Mouse (Mus musculus): ENCODE measurements around the gene Rab3il1. TPM values are rescaled to one million over a fixed set of nuclear protein-coding genes. Genes with fewer than 3 reads are reported as not detected.

Rab3il1 gene
- polyA plus RNA-seq (2014; fragmentation: Nextera tagmentation; extraction: Ambion mirVana) = 53.8 and 56.4 TPM in 2 replicates

DNA sequence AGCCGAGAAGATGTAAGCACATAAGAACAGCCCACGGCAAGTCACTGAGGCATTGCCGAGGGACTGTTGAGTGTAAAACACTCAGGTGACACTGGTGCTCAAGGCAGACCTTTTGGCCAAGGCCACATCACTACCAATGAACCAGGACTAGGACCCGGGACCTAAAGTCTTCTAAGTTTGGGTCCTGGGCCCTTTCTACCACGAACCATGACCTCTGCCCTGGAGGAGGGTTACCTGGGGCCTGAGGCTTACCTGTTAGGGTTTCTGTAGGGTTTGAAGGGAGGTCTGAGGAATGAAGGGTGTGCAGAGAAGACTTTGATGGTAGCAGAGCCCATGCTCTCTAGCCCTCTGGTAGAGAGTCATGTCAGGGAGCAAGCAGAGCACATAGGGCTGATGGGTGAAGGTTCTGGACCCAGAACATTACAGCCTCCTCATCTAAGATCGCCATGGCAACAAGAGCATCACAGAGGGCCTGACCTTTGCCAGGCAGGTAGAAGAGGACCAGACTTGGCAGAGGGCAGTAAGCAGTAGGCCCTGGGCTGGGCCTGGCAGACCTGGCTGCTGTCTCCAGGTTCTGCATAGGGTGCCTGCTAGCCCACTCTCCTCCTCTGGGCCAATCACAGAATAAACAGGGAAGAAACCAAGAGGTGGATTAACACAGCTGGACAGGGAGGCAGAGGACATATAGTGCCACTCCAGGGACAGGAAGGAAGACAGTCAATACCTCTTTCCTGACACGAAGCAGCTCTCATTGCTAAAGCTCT is at the start of gene Rab3il1, which contains the start of gene Best1:
TSS of gene Rab3il1 (plus strand) at position 464 of the 764 bp plus-strand sequence.
TSS of gene Best1 (minus strand) at position 428 of the 764 bp plus-strand sequence.
- no peaks in the 10 kb centered on the region for H3K9me3 ChIP-seq (replicated peaks; ENCODE audit: control insufficient read depth, low read length)
- no peaks in the 10 kb centered on the region for H3K36me3 ChIP-seq (replicated peaks; ENCODE audit: control insufficient read depth, insufficient read depth, low read depth, low read length)
- H3K9ac ChIP-seq (replicated peaks; ENCODE audit: low read length) = no peak within 1 kb of the TSS
- ATAC-seq (replicated peaks; ENCODE audit: insufficient number of reproducible peaks, low FRiP score, low TSS enrichment, low read depth) (no peak), DNase-seq (ENCODE audit: low spot score) (no peak)
- 77% methylated on average over 7 of the region's 7 CpGs for WGBS
- H3K4me2 ChIP-seq (ENCODE audit: low read depth, low read length) = no peak within 1 kb of the TSS
- no peaks in the 10 kb centered on the region for H3K27me3 ChIP-seq (ENCODE audit: control insufficient read depth, insufficient read depth, low read length)
- H3K4me1 ChIP-seq (ENCODE audit: control insufficient read depth, insufficient read depth, low read length) = no peaks in the 10 kb centered on the region; the same call in 1 of the 2 replicates
- H3K27ac ChIP-seq (replicated peaks; ENCODE audit: low read depth, low read length) = no peak within 1 kb of the TSS
- H3K4me3 ChIP-seq (ENCODE audit: low read depth, low read length) = no peak within 1 kb of the TSS

GRCm38 (mm10) chr19:9952390-9952789 is 49.1 kb upstream of the Rab3il1 start:
- no peaks in the 10 kb centered on the region for H3K4me1 ChIP-seq (ENCODE audit: control insufficient read depth, insufficient read depth, low read length)
- no peaks in the 10 kb centered on the region for H3K9me3 ChIP-seq (replicated peaks; ENCODE audit: control insufficient read depth, low read length)
- WGBS = 81% methylated on average over 3 of the region's 3 CpGs
- H3K27me3 ChIP-seq (ENCODE audit: control insufficient read depth, insufficient read depth, low read length) = no peaks in the 10 kb centered on the region
- H3K4me3 ChIP-seq (ENCODE audit: low read depth, low read length) = no peak overlapping the region
- no peak overlapping the region for H3K27ac ChIP-seq (replicated peaks; ENCODE audit: low read depth, low read length)
- no peak overlapping the region for H3K9ac ChIP-seq (replicated peaks; ENCODE audit: low read length)
- DNase-seq (ENCODE audit: low spot score) (no peak), ATAC-seq (replicated peaks; ENCODE audit: insufficient number of reproducible peaks, low FRiP score, low TSS enrichment, low read depth) (no peak)
- no peaks in the 10 kb centered on the region for H3K36me3 ChIP-seq (replicated peaks; ENCODE audit: control insufficient read depth, insufficient read depth, low read depth, low read length)
- H3K4me2 ChIP-seq (ENCODE audit: low read depth, low read length) = no peak overlapping the region

- Histone ChIP-seq H3K27ac (replicated peaks; ENCODE audit: low read depth, low read length) (no peak overlapping the region), H3K27me3 (ENCODE audit: control insufficient read depth, insufficient read depth, low read length) (no peaks in the 10 kb centered on the region)
- WGBS = 85% methylated on average over 3 of the region's 3 CpGs
These were observed 48.6 kb upstream of the Rab3il1 start for GRCm38 (mm10) chr19:9952912-9953311.

GRCm38 (mm10) chr19:9954055-9954810 is 47.2 kb upstream of the Rab3il1 start:
- Histone ChIP-seq H3K36me3 (replicated peaks; ENCODE audit: control insufficient read depth, insufficient read depth, low read depth, low read length) (no peaks in the 10 kb centered on the region), H3K27me3 (ENCODE audit: control insufficient read depth, insufficient read depth, low read length) (no peaks in the 10 kb centered on the region), H3K9me3 (replicated peaks; ENCODE audit: control insufficient read depth, low read length) (no peaks in the 10 kb centered on the region), H3K4me3 (ENCODE audit: low read depth, low read length) (no peak overlapping the region), H3K27ac (replicated peaks; ENCODE audit: low read depth, low read length) (no peak overlapping the region), H3K4me1 (ENCODE audit: control insufficient read depth, insufficient read depth, low read length) (no peaks in the 10 kb centered on the region), H3K4me2 (ENCODE audit: low read depth, low read length) (no peak overlapping the region), H3K9ac (replicated peaks; ENCODE audit: low read length) (no peak overlapping the region)
- DNase-seq (ENCODE audit: low spot score) (peak; percentile 60), ATAC-seq (replicated peaks; ENCODE audit: insufficient number of reproducible peaks, low FRiP score, low TSS enrichment, low read depth) (no peak)
- 38% methylated on average over 7 of the region's 7 CpGs for WGBS

More at GRCm38 (mm10) chr19:9952912-9953311, 48.6 kb upstream of the Rab3il1 start:
- Histone ChIP-seq H3K9ac (replicated peaks; ENCODE audit: low read length) (no peak overlapping the region), H3K36me3 (replicated peaks; ENCODE audit: control insufficient read depth, insufficient read depth, low read depth, low read length) (no peaks in the 10 kb centered on the region), H3K9me3 (replicated peaks; ENCODE audit: control insufficient read depth, low read length) (no peaks in the 10 kb centered on the region), H3K4me2 (ENCODE audit: low read depth, low read length) (no peak overlapping the region), H3K4me1 (ENCODE audit: control insufficient read depth, insufficient read depth, low read length) (no peaks in the 10 kb centered on the region), H3K4me3 (ENCODE audit: low read depth, low read length) (no peak overlapping the region)
- no peak for DNase-seq (ENCODE audit: low spot score)
- no peak for ATAC-seq (replicated peaks; ENCODE audit: insufficient number of reproducible peaks, low FRiP score, low TSS enrichment, low read depth)

- no peak overlapping the region for H3K9ac ChIP-seq (replicated peaks; ENCODE audit: low read length)
- no peaks in the 10 kb centered on the region for H3K36me3 ChIP-seq (replicated peaks; ENCODE audit: control insufficient read depth, insufficient read depth, low read depth, low read length)
- H3K9me3 ChIP-seq (replicated peaks; ENCODE audit: control insufficient read depth, low read length) = no peaks in the 10 kb centered on the region
- no peaks in the 10 kb centered on the region for H3K4me1 ChIP-seq (ENCODE audit: control insufficient read depth, insufficient read depth, low read length)
- H3K27ac ChIP-seq (replicated peaks; ENCODE audit: low read depth, low read length) = no peak overlapping the region
- ATAC-seq (replicated peaks; ENCODE audit: insufficient number of reproducible peaks, low FRiP score, low TSS enrichment, low read depth) (no peak), DNase-seq (ENCODE audit: low spot score) (no peak)
- 39% methylated on average over 5 of the region's 5 CpGs for WGBS
- no peak overlapping the region for H3K4me2 ChIP-seq (ENCODE audit: low read depth, low read length)
- H3K4me3 ChIP-seq (ENCODE audit: low read depth, low read length) = no peak overlapping the region
- H3K27me3 ChIP-seq (ENCODE audit: control insufficient read depth, insufficient read depth, low read length) = no peaks in the 10 kb centered on the region
These were observed 46.7 kb upstream of the Rab3il1 start for GRCm38 (mm10) chr19:9954811-9955202.

- whole genome bisulfite sequencing = 80% methylated on average over 1 of the region's 1 CpGs
- ATAC-seq (replicated peaks; ENCODE audit: insufficient number of reproducible peaks, low FRiP score, low TSS enrichment, low read depth) (no peak), DNase-seq (ENCODE audit: low spot score) (no peak)
- H3K27ac ChIP-seq (replicated peaks; ENCODE audit: low read depth, low read length) = no peak overlapping the region
- H3K4me2 ChIP-seq (ENCODE audit: low read depth, low read length) = no peak overlapping the region
- H3K9me3 ChIP-seq (replicated peaks; ENCODE audit: control insufficient read depth, low read length) = no peaks in the 10 kb centered on the region
- H3K4me3 ChIP-seq (ENCODE audit: low read depth, low read length) = no peak overlapping the region
- no peaks in the 10 kb centered on the region for H3K27me3 ChIP-seq (ENCODE audit: control insufficient read depth, insufficient read depth, low read length)
- no peaks in the 10 kb centered on the region for H3K4me1 ChIP-seq (ENCODE audit: control insufficient read depth, insufficient read depth, low read length)
- no peak overlapping the region for H3K9ac ChIP-seq (replicated peaks; ENCODE audit: low read length)
- no peaks in the 10 kb centered on the region for H3K36me3 ChIP-seq (replicated peaks; ENCODE audit: control insufficient read depth, insufficient read depth, low read depth, low read length)
These were observed 46.0 kb upstream of the Rab3il1 start for GRCm38 (mm10) chr19:9955438-9955837.

DNA sequence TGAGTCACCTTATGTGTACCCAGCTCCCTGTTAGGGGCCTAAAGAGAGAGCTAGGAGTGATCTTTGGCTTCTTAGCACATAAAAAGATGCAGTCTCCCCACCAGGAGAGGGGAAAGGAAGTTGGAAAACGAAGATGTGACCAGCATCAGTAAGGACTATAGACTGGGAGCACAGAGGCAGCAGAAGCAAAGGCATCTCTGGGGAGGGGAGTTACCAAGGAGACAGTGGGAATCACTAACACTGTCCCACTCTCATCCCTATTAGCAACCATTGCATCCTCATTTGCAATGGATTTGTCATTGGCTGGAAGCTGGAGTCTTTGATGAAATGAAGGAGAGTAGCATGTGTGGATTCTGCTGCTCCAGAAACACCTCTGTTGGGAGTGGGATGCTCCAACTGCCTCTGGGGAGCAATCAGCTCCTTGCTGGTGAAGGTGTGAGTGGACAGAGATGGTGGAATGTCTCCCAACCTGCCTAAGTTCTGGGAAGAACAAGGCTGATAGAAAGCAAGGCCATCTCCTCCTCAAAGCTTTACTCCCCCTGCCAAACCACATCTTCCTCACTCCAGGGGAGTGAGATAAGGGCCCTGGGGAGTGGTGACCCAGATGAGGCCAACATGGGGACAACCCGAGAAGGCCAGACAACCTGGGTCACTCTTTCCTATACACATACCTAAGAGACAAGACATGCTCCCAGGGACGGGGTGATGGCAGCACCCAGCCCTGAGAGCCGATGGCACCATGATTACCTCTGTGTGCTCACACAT is 44.7 kb upstream of the Rab3il1 start:
- Histone ChIP-seq H3K4me2 (ENCODE audit: low read depth, low read length) (no peak overlapping the region), H3K36me3 (replicated peaks; ENCODE audit: control insufficient read depth, insufficient read depth, low read depth, low read length) (no peaks in the 10 kb centered on the region), H3K27ac (replicated peaks; ENCODE audit: low read depth, low read length) (no peak overlapping the region), H3K4me1 (ENCODE audit: control insufficient read depth, insufficient read depth, low read length) (no peaks in the 10 kb centered on the region), H3K9me3 (replicated peaks; ENCODE audit: control insufficient read depth, low read length) (no peaks in the 10 kb centered on the region), H3K4me3 (ENCODE audit: low read depth, low read length) (no peak overlapping the region), H3K27me3 (ENCODE audit: control insufficient read depth, insufficient read depth, low read length) (no peaks in the 10 kb centered on the region), H3K9ac (replicated peaks; ENCODE audit: low read length) (no peak overlapping the region)
- 77% methylated on average over 4 of the region's 4 CpGs for WGBS
- no peak for DNase-seq (ENCODE audit: low spot score)
- ATAC-seq (replicated peaks; ENCODE audit: insufficient number of reproducible peaks, low FRiP score, low TSS enrichment, low read depth) = no peak

Data from embryonic facial prominence, embryonic 11.5 days (tissue).